Mouse (Mus musculus) cerebellum, adult 11-12 months (tissue): ENCODE data around the gene Bnc2.

Experiments used
- DNase-seq: peaks from one replicate; pipeline ENCODE4 v3.0.0; 2022

Gene Bnc2

DNA sequence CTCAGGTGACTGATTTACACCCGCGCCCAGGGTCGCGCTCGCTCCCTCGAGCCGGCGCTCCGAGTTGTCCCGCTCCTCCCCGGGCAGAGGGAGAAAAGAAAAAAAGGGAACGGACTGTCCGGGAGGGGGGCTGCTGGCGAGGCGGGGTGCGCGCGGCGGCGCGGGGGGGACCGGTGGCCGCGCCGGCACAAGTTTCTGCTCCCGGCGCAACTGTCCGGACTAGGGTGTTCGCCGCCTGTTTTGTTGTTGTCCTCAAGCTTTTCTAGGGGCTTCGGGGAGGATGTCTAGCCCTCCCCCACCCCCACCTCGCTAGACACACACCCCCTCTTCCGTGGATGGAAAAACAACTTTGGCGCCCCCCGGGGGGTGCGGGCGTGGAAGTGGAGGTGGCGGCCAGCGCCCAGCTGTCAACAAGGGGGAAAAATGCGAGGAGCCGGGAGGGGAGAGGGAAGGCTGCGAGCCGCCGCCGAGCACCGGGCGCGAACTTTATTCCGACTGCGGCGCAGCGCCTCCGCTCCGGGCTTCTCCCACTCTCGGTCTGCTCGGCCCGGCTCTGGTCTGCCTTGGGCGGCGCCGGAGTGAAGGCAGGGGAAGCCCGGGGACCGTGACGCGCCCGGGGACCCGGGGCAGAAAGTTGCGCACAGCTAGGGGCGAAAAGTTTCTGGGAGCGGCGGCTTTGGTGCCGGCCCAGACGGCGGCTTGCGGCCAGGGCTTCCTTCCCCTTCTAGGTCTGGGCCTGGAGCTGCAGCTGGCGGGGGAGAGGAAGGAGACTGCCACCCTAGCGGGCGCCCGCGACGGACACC, at the start of gene Bnc2:
Gene Bnc2 (minus strand): TSS at position 105 of the 803 bp plus-strand sequence.
- DNase-seq = no peak

DNA sequence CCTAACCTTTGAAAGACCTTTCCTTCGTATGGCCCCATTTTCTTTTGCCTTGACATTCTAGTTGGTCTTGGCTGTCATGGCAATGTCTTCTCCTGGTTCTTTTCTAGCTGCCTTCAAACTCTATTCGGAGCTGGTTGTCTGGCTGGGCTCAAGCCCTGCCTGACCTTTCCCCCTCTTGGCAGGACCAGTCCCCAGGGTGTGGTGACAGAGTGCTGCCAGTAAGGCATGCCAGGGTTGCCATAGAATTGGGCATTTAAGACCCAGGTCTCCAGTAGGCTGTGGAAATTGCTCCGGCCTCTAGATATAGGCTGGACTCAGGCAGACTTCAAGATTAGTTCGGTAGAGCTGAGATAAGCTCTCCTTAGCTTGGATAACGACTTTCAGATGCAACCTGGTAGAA, 32.9 kb upstream of the Bnc2 start:
- DNase-seq = no peak

- DNase-seq = no peak
Measured at GRCm38 (mm10) chr4:84685521-84686366, 10.7 kb upstream of the Bnc2 start.

- no peak for DNase-seq
Measured at GRCm38 (mm10) chr4:84685009-84685408, 9.9 kb upstream of the Bnc2 start.

GRCm38 (mm10) chr4:84675974-84676315, 870 bp upstream of the Bnc2 start:
- DNase-seq = no peak

DNA sequence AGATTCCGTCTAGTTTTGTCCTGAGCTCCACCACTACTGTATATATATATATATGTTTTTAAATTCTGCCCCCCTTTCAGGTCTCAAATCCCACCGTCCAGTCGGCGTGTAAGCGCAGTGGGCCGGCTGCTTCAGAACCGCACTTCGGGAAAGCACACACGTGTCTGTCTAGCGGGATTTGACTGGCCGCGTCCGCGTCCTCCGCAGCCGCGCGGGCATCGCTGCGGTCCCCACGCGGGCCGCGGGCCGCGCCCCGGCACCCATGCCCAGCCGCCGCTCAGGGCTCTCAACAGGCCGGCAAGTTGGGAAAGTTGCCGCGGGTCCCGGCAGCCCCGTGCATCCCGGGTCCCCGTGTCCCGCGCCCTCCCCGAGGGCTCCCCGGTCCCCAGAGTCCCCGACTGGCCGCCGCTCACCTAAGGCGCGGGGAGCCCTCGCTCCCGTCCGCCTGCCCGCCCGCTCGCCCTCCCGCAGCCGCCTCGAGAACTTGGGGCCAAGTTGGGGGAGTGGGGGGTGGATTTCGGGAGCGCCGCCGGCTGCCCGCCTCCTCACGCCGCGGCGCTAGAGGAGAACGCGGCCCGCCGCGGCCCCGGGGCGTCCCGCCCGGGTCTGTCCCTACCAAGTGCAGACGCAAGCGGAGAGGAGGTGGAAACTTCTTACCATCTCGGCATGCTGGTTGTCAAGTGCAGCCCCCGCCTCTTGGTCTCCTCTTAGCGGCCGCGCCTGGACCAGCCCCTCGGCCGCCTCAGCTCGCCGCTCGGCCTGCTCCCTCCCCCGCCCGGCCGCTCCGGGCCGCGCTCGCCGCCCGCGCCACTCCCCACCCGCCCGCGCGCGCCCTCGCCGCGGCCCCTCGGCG, 531 bp downstream of the Bnc2 start:
- DNase-seq = no peak

- no peak for DNase-seq
Measured at GRCm38 (mm10) chr4:84673681-84674307, 1.3 kb downstream of the Bnc2 start.

- no peak for DNase-seq
Measured at GRCm38 (mm10) chr4:84672181-84672791, 2.8 kb downstream of the Bnc2 start.

GRCm38 (mm10) chr4:84670996-84671395, 4.1 kb downstream of the Bnc2 start:
- no peak for DNase-seq

DNA sequence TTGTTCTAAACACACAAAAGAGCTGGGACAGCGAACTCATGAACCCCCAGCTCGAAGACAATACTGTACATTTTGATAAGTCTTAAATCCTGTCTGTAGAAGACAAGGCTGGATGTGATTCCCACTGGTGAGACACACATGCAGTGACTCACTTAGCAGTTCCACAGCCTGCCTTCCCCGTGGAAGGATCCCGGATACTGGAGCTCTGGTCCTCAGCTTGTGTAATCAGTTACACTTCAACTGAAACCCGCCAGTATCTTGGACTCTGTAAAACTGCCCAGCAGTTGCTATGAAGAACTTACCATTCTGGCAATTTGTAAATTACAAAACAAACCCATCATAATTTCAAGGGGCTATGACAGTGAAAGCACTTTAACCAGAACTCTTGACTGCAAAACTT, 5.4 kb downstream of the Bnc2 start:
- no peak for DNase-seq

DNA sequence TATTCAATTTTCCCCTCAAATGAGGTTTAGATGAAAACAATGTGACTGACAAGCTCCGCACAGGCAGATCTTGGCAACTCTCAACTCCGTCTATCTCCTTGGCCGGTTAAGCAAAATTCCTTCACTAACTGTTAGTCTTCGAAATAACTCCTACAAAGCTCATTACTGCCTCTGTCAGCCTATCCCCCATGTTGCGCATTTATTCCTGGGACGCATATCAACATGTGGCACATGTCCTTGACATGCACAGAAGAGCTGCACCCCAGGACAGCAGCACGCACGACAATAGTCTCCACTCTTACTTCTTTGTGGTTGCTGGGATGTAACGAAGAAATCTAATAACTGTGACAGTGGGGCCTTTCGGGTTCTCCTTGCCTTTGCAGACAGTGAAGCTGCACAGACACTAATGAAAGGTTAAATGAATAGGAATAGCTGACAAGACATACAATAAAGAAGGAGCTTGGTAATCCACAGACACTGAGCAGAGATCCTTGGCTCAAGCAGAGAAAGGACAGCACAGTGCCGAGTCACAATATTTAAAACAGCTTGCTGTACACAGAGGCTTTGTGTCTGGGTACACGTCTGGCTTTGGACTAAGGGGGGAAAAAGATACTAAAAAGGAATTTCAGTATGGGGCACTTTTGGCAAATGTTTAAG, 6.0 kb downstream of the Bnc2 start:
- no peak for DNase-seq

GRCm38 (mm10) chr4:84668226-84668625, 6.8 kb downstream of the Bnc2 start:
- no peak for DNase-seq

DNA sequence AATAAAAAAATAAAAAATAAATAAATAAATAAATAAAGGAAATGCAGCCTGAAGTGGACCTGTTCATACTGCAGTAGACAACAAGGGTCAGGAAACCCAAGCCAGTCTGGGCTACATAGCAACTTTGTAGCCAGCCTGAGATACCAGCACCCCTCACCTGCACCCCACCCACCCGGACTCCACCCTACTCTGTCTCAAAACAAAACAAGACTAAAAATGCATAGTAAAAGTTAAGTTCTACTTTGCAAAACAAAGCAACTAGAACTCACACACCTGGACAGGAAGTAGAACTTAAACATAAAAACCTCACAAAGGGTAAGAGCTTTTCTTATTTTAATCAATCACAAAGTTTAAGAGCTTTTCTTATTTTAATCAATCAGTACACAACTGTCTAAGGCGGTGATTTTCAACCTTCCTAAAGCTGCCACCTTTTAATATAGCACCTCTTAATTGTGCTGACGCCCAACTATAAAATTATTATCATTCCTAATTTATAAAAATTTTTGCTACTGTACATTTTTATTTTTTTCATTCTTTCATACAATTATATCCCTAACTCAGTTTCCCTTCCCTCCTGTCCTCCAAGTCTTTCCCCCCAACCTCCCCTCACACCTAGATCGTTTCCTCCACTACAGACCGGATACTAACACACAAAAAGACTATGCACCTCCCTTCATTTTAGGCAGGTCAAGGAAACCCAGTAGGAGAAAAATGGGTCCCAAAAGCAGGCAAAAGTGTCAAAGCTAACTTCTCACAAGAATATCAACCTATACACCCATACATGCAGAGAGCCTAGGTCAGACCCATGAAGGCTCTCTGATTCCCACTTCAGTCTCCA, 12.6 kb downstream of the Bnc2 start:
- DNase-seq = no peak

DNA sequence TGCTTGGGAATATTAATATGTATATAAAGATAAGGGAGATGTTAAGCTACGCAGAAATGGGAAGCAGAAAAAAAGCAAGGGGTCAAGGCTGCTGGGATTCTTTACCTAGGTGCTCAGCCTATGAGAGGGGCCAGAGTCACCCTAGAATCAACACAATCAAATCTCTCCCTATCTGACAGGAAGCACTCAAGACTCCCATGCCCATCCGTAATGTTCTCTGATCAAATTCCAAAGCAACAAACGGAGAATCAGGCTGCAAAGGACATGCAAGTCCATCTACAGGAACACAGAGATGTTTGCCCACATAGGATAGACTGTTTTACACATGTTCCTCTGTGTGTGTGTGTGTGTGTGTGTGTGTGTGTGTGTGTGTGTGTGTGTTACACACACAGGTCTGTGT, 13.7 kb downstream of the Bnc2 start:
- DNase-seq = no peak

- DNase-seq = no peak
Measured at GRCm38 (mm10) chr4:84651786-84652185, 23.3 kb downstream of the Bnc2 start.

- no peak for DNase-seq
Measured at GRCm38 (mm10) chr4:84646576-84646975, 28.5 kb downstream of the Bnc2 start.

DNA sequence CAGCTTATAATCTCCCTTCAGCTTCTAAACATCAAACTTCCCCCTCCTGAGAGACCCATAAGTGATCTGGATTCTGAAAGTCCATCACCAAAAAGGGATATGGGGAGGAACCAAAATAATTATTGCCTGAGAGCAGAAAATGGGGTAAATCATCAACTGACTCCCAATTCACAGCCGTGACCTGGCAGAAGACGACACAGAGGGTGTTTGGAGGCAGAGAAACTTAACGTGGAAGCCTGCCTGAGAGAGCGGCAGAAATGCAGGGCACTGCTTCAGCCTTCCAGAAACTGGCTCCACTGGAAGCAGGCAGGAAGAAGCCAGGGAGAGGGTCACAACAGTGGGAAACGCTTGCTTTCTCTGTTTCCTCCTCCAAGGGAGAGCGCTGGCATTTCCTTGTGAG, 35.9 kb downstream of the Bnc2 start:
- DNase-seq = no peak

- DNase-seq = no peak
Measured at GRCm38 (mm10) chr4:84637641-84638040, 37.4 kb downstream of the Bnc2 start.

- no peak for DNase-seq
Measured at GRCm38 (mm10) chr4:84634751-84635150, 40.3 kb downstream of the Bnc2 start.

GRCm38 (mm10) chr4:84633991-84634390, 41.1 kb downstream of the Bnc2 start:
- no peak for DNase-seq
